Mouse (Mus musculus): Measurements from ENCODE around the gene Gm10563. TPM values are rescaled to one million over a fixed set of nuclear protein-coding genes. Genes with fewer than 3 reads are reported as not detected.
"Not testable (repeated sequence)": the region's sequence is repeated elsewhere in the genome, so short reads cannot be mapped to it uniquely, and the experiment has no call there.

Gene Gm10563
- not detected in 2 replicates for polyA plus RNA-seq (2015; fragmentation: Nextera tagmentation; extraction: Ambion mirVana)

GRCm38 (mm10) chr4:155645308-155645707 is at the start of gene Gm10563:
Gene Gm10563, minus strand, starts transcription at chr4:155645408.
- H3K4me2 ChIP-seq (ENCODE audit: low read depth, low read length); ATAC-seq; H3K4me1 ChIP-seq (ENCODE audit: control insufficient read depth, insufficient read depth, low read length); H3K9me3 ChIP-seq (ENCODE audit: control insufficient read depth, low read length); H3K27ac ChIP-seq (ENCODE audit: low read length); H3K27me3 ChIP-seq (replicated peaks; ENCODE audit: control insufficient read depth, insufficient read depth, low read length); H3K4me3 ChIP-seq (ENCODE audit: low read length); H3K9ac ChIP-seq (ENCODE audit: low read depth, low read length): not testable (repeated sequence)
- WGBS: 95% methylated on average over 2 of the region's 2 CpGs
- H3K36me3 ChIP-seq (ENCODE audit: control insufficient read depth, insufficient read depth, low read length): peaks cover 37% of the 10 kb centered on the region

- WGBS: 2% methylated on average over 92 of the region's 92 CpGs
These were observed 49.5 kb upstream of the Gm10563 start for GRCm38 (mm10) chr4:155694482-155695401.

GRCm38 (mm10) chr4:155694111-155694481 is 48.9 kb upstream of the Gm10563 start, which contains the start of gene Fndc10:
Gene Fndc10, plus strand, starts transcription at chr4:155694342.
- H3K4me1 ChIP-seq (ENCODE audit: control insufficient read depth, insufficient read depth, low read length): peaks cover 19% of the 10 kb centered on the region
- no peak within 1 kb of the TSS for H3K27ac ChIP-seq (ENCODE audit: low read length)
- WGBS: under 1% methylated on average over 25 of the region's 47 CpGs
- H3K9ac ChIP-seq (ENCODE audit: low read depth, low read length): peak within 1 kb of the TSS; percentile 82
- no peaks in the 10 kb centered on the region for H3K9me3 ChIP-seq (ENCODE audit: control insufficient read depth, low read length)
- peak within 1 kb of the TSS; percentile 76 for H3K4me3 ChIP-seq (ENCODE audit: low read length)
- peak; percentile 81 for ATAC-seq
- no peaks in the 10 kb centered on the region for H3K36me3 ChIP-seq (ENCODE audit: control insufficient read depth, insufficient read depth, low read length)
- H3K27me3 ChIP-seq (replicated peaks; ENCODE audit: control insufficient read depth, insufficient read depth, low read length): no peaks in the 10 kb centered on the region
- H3K4me2 ChIP-seq (ENCODE audit: low read depth, low read length): peak within 1 kb of the TSS; percentile 98

More at GRCm38 (mm10) chr4:155694482-155695401, 49.5 kb upstream of the Gm10563 start:
- H3K9ac ChIP-seq (ENCODE audit: low read depth, low read length): peak overlapping the region; percentile 82
- H3K27me3 ChIP-seq (replicated peaks; ENCODE audit: control insufficient read depth, insufficient read depth, low read length): no peaks in the 10 kb centered on the region
- ATAC-seq: peak; percentile 72
- H3K27ac ChIP-seq (ENCODE audit: low read length): no peak overlapping the region
- peaks cover 19% of the 10 kb centered on the region for H3K4me1 ChIP-seq (ENCODE audit: control insufficient read depth, insufficient read depth, low read length)
- H3K4me2 ChIP-seq (ENCODE audit: low read depth, low read length): peak overlapping the region; percentile 98
- peak overlapping the region; percentile 76 for H3K4me3 ChIP-seq (ENCODE audit: low read length)
- H3K9me3 ChIP-seq (ENCODE audit: control insufficient read depth, low read length): no peaks in the 10 kb centered on the region
- no peaks in the 10 kb centered on the region for H3K36me3 ChIP-seq (ENCODE audit: control insufficient read depth, insufficient read depth, low read length)

- no peak overlapping the region for H3K4me3 ChIP-seq (ENCODE audit: low read length)
- no peak overlapping the region for H3K9ac ChIP-seq (ENCODE audit: low read depth, low read length)
- no peaks in the 10 kb centered on the region for H3K27me3 ChIP-seq (replicated peaks; ENCODE audit: control insufficient read depth, insufficient read depth, low read length)
- H3K36me3 ChIP-seq (ENCODE audit: control insufficient read depth, insufficient read depth, low read length): no peaks in the 10 kb centered on the region
- H3K9me3 ChIP-seq (ENCODE audit: control insufficient read depth, low read length): no peaks in the 10 kb centered on the region
- peaks cover 19% of the 10 kb centered on the region for H3K4me1 ChIP-seq (ENCODE audit: control insufficient read depth, insufficient read depth, low read length)
- H3K4me2 ChIP-seq (ENCODE audit: low read depth, low read length): no peak overlapping the region
- no peak for ATAC-seq
- H3K27ac ChIP-seq (ENCODE audit: low read length): no peak overlapping the region
- WGBS: 95% methylated on average over 3 of the region's 3 CpGs
These were observed 47.2 kb upstream of the Gm10563 start for GRCm38 (mm10) chr4:155692421-155692820.

GRCm38 (mm10) chr4:155690571-155691375 is 45.6 kb upstream of the Gm10563 start:
- Histone ChIP-seq H3K27me3 (replicated peaks; ENCODE audit: control insufficient read depth, insufficient read depth, low read length) (no peaks in the 10 kb centered on the region), H3K9ac (ENCODE audit: low read depth, low read length) (no peak overlapping the region), H3K36me3 (ENCODE audit: control insufficient read depth, insufficient read depth, low read length) (no peaks in the 10 kb centered on the region), H3K4me3 (ENCODE audit: low read length) (no peak overlapping the region), H3K4me2 (ENCODE audit: low read depth, low read length) (no peak overlapping the region), H3K27ac (ENCODE audit: low read length) (no peak overlapping the region), H3K4me1 (ENCODE audit: control insufficient read depth, insufficient read depth, low read length) (peaks cover 10% of the 10 kb centered on the region), H3K9me3 (ENCODE audit: control insufficient read depth, low read length) (no peaks in the 10 kb centered on the region)
- 82% methylated on average over 12 of the region's 12 CpGs for WGBS
- ATAC-seq: no peak

GRCm38 (mm10) chr4:155687764-155688163 is 42.6 kb upstream of the Gm10563 start:
- WGBS: 69% methylated on average over 4 of the region's 4 CpGs
- H3K4me3 ChIP-seq (ENCODE audit: low read length); H3K4me2 ChIP-seq (ENCODE audit: low read depth, low read length); H3K36me3 ChIP-seq (ENCODE audit: control insufficient read depth, insufficient read depth, low read length); H3K9ac ChIP-seq (ENCODE audit: low read depth, low read length); H3K4me1 ChIP-seq (ENCODE audit: control insufficient read depth, insufficient read depth, low read length); H3K27me3 ChIP-seq (replicated peaks; ENCODE audit: control insufficient read depth, insufficient read depth, low read length); H3K9me3 ChIP-seq (ENCODE audit: control insufficient read depth, low read length): not testable (repeated sequence)
- ATAC-seq: peak; percentile 72
- peak overlapping the region; percentile 69 for H3K27ac ChIP-seq (ENCODE audit: low read length)

- not testable (repeated sequence) for H3K4me2 ChIP-seq (ENCODE audit: low read depth, low read length); H3K4me3 ChIP-seq (ENCODE audit: low read length)
- 89% methylated on average over 15 of the region's 19 CpGs for WGBS
These were observed 38.6 kb upstream of the Gm10563 start for GRCm38 (mm10) chr4:155683670-155684277.

GRCm38 (mm10) chr4:155675991-155676390 is 30.8 kb upstream of the Gm10563 start:
- H3K9ac ChIP-seq (ENCODE audit: low read depth, low read length): no peak overlapping the region
- no peaks in the 10 kb centered on the region for H3K36me3 ChIP-seq (ENCODE audit: control insufficient read depth, insufficient read depth, low read length)
- no peak for ATAC-seq
- H3K27me3 ChIP-seq (replicated peaks; ENCODE audit: control insufficient read depth, insufficient read depth, low read length): no peaks in the 10 kb centered on the region
- no peak overlapping the region for H3K4me2 ChIP-seq (ENCODE audit: low read depth, low read length)
- 79% methylated on average over 2 of the region's 2 CpGs for WGBS
- no peaks in the 10 kb centered on the region for H3K9me3 ChIP-seq (ENCODE audit: control insufficient read depth, low read length)
- H3K4me1 ChIP-seq (ENCODE audit: control insufficient read depth, insufficient read depth, low read length): no peaks in the 10 kb centered on the region
- H3K27ac ChIP-seq (ENCODE audit: low read length): no peak overlapping the region
- H3K4me3 ChIP-seq (ENCODE audit: low read length): no peak overlapping the region

More at GRCm38 (mm10) chr4:155683670-155684277, 38.6 kb upstream of the Gm10563 start:
- H3K9ac ChIP-seq (ENCODE audit: low read depth, low read length); H3K36me3 ChIP-seq (ENCODE audit: control insufficient read depth, insufficient read depth, low read length); H3K27me3 ChIP-seq (replicated peaks; ENCODE audit: control insufficient read depth, insufficient read depth, low read length); H3K9me3 ChIP-seq (ENCODE audit: control insufficient read depth, low read length); H3K4me1 ChIP-seq (ENCODE audit: control insufficient read depth, insufficient read depth, low read length); ATAC-seq; H3K27ac ChIP-seq (ENCODE audit: low read length): not testable (repeated sequence)

- no peaks in the 10 kb centered on the region for H3K27me3 ChIP-seq (replicated peaks; ENCODE audit: control insufficient read depth, insufficient read depth, low read length)
- H3K27ac ChIP-seq (ENCODE audit: low read length): no peak overlapping the region
- no peak for ATAC-seq
- H3K4me3 ChIP-seq (ENCODE audit: low read length): no peak overlapping the region
- H3K36me3 ChIP-seq (ENCODE audit: control insufficient read depth, insufficient read depth, low read length): no peaks in the 10 kb centered on the region
- no peak overlapping the region for H3K9ac ChIP-seq (ENCODE audit: low read depth, low read length)
- 56% methylated on average over 2 of the region's 2 CpGs for whole genome bisulfite sequencing
- H3K4me2 ChIP-seq (ENCODE audit: low read depth, low read length): no peak overlapping the region
- peaks cover 17% of the 10 kb centered on the region for H3K4me1 ChIP-seq (ENCODE audit: control insufficient read depth, insufficient read depth, low read length)
- H3K9me3 ChIP-seq (ENCODE audit: control insufficient read depth, low read length): no peaks in the 10 kb centered on the region
These were observed 26.9 kb upstream of the Gm10563 start for GRCm38 (mm10) chr4:155672082-155672481.

Measured in intestine, embryonic 16.5 days (tissue).